Mouse (Mus musculus) central nervous system, embryonic 14 days (tissue): Measurements from ENCODE around the gene Cox7a2l. TPM values are rescaled to one million over a fixed set of nuclear protein-coding genes. Genes with fewer than 3 reads are reported as not detected.

Experiments
- polyA plus RNA-seq: library from polyadenylated mRNA; depleted of rRNA; stranded (reverse); fragments of >200 nt; gene quantifications from 2 replicates; pipeline ENCODE4 v1.2.3, GENCODE M21; 2012; rRNA removed

The Cox7a2l gene
- 230 and 259 TPM in 2 replicates for polyA plus RNA-seq

GRCm38 (mm10) chr17:83517280-83518015, at the start of gene Cox7a2l:
Cox7a2l (minus strand) TSS chr17:83517330.

Other genes with a start within 250 kb of the Cox7a2l start
- gene Eml4, start 166.4 kb downstream of the Cox7a2l start, polyA plus RNA-seq = 51.4 and 52.3 TPM in 2 replicates
- gene Kcng3, start 114.6 kb upstream of the Cox7a2l start, polyA plus RNA-seq = 0.30 and 0.33 TPM in 2 replicates
- 38.6 and 40.0 TPM in 2 replicates for gene Mta3, start 188.8 kb upstream of the Cox7a2l start, polyA plus RNA-seq